Mouse (Mus musculus) liver, embryonic 14.5 days (tissue): ENCODE results near the gene Arpc2.

Experiments used
- CTCF ChIP-seq: IDR thresholded peaks from 2 replicates; pipeline ENCODE4 v1.5.1; 2016; ENCODE audit warnings: antibody characterized with exemption, low read depth, control low read depth
- EP300 ChIP-seq: IDR thresholded peaks from 2 replicates; pipeline ENCODE4 v1.6.1; 2016; ENCODE audit warnings: antibody characterized with exemption, low read depth

GRCm38 (mm10) chr1:74297269-74297668 is 61.4 kb downstream of the Arpc2 start:
- TF ChIP-seq CTCF (no peak), EP300 (no peak)
